Mouse (Mus musculus) neutrophil, adult 5-6 weeks (primary cell): ENCODE results near the gene Gnao1. TPM values are rescaled to one million over a fixed set of nuclear protein-coding genes. Genes with fewer than 3 reads are reported as not detected.

Source experiments
- ATAC-seq: fragments of 151-379, 151-347 bp; 2 replicates; pipeline ENCODE4 v1.8.0; 2017; ENCODE audit warnings: mild to moderate bottlenecking, moderate TSS enrichment; ENCODE audit not compliant: insufficient number of reproducible peaks, poor library complexity, low FRiP score, severe bottlenecking; ENCODE audit errors: extremely low read depth
- total RNA-seq: library from RNA; stranded (forward); fragments of 200-1000 nt; gene quantifications from 2 replicates; pipeline ENCODE4 v1.2.3, GENCODE M21; 2017

Gene Gnao1
- total RNA-seq, 1 experiment from 2014 or later: not detected

DNA sequence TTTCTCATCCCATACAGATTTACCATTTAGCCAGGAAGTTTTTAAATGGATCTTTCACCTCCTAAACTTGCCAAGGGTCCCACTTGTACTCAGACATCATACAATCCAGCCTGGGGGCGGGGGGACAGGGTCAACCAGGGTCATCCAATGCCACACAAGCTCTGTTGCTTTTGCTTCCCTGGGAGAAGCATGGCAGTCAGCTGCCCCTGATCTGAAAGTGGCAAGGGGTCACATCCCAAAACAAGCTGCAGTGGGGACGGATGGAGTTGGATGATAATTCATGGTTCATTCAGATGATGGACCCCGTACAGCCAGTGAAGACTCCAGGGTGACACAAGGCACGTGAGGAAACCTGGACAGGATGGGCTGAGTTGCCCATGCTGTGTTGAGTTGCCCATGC lies 74.0 kb downstream of the Gnao1 start:
- no peak for ATAC-seq

DNA sequence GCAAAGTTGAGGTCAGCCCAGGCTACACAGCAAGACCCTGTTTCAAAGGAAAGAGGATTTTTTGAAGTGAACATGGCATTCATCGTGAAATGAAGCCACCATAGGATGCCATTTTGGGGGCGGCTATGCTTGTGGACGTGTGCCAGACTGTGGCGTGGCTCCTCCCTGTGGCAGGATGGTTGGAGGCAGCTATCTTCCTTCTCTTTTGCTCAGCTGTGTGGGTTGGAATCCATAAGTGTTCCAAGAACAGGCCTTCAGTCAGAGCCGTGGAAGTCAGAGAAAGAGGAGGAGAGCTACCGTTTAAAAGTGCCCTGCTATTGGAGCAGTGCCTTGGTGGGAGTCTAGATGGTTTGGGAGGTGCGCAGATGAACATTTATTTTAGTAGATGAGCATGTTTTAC lies 74.5 kb downstream of the Gnao1 start:
- ATAC-seq: no peak

DNA sequence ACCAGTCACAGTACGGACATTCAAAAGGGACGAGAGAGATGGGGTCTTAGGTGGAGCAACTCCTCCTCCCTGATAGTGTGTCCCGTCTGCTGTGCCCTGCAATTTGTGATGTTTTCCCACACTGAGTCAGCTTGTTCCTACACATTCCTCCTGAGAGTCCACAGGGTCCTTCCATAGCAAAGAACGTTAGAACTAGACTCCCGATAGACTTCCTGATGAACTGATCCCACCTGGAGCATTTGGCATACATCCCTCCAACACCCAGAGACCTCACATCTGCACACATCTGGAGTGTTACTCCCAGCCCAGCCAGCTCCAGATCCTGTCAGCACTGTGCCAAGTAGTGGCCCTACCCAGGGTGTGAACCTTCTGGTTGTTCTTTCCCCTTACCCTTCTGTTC lies 76.4 kb downstream of the Gnao1 start:
- no peak for ATAC-seq

DNA sequence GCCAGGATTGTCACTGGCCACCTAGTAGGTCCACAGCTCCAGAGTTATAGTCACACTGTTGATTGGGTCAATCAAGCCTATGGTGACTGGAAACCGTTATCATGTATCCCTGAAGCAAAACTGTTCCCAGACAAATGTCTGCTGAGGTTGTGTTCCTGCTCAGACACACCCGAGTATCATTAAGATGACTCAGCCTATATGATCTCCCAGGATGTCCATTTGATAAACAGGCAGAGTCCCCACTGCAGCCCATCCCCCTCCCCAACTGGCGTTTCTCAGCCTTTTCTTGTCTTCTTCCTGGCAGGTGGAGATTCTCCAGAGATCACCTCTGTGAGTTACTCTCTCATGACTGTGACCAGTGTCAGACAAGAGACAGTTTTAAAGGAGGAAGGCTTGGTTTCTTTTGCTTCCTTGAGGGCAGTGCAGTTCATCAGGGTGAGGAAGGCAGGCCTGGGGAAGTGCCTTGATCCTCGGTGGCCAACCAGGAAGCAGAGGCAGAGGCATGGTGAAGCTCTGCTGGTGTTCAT lies 78.4 kb downstream of the Gnao1 start:
- ATAC-seq: no peak

DNA sequence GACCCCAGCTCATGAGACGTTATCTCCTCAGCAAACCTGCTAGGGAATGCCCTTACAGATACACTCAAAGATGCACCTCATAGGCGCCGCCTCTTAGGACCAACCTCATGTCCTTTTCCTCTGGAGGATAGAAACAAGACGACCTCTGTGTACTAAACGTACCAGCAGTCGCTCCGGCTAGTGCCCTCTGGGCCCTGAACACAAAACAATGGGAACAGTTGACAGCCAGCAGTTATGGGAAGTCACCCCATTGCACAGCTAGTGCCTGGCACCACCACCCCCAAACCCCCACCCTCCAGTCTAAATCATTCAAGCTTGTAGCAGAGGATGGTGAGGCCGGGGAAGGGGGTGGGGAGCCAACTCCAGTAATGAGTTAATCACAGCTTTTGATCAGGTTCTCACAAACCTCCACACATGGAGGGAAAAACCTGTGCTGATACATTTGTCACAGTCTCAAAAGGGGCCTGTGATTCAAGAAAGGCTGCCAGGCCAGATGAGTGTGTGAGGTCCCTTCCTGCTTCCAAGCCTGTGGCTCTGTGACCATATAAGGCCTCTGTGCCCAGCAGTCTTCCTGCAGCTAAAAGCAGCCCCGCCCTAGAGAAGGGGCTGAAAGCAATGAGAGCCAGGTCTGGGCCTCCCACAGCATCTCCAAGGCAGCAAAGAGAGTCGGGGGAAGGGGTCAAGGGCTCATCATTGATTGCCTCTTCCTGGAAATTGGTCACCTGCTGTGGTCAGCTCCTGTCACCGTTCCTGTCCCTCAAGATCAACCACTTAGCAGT lies 79.1 kb downstream of the Gnao1 start:
- no peak for ATAC-seq

DNA sequence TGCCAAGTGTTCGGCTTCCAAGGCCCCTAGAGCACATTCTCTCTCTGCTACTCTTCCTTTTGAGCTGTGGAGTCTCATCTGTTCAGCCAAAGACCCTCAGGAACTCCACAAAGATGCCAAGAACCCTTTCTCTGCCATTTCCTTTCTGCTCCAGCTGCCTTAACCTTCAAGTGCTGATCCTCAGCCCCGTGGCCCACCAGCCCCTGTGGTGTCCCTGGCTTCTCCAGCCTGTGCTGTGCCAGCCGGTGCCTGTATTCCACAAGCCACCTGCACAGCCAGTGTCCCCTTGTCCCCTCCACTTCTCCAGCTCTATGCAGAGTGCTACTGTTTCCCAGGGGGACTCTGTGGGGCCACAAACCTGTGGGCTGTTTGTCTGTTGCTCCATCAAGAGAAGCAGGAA lies 83.8 kb downstream of the Gnao1 start:
- ATAC-seq: no peak

DNA sequence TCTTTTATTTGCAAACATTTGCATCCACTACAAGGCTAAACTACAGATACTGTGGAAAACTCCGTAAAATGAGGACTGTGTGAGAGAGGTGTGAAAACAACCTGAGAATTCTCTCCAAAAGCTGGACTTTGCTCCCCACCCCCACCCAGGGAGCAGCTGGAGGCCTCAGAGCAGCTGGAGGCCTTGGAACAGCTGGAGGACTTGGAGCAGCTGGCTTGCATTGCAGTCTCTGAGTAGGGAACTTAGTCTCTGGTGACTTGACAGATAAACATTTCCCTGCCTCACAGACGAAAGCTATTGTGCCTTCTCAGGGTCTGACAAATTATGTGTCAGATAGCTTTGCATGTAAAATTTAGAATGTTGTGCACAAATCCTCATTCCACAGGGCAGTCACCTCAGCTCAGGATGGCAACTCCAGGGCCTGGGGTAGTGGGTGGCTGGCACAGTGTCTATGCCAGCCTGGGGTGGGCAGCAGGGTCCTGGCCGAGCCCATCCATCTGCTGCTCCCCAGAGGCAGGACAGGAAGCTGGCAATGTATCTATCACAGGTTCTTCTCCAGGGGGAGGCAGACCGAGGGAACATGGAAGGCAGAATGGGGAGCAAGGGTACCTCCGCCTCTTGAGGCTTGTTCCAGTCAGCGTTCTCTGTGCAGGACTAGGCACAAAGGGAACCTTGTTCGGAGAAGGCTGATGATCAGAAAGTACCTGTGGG lies 87.2 kb downstream of the Gnao1 start:
- ATAC-seq: no peak

DNA sequence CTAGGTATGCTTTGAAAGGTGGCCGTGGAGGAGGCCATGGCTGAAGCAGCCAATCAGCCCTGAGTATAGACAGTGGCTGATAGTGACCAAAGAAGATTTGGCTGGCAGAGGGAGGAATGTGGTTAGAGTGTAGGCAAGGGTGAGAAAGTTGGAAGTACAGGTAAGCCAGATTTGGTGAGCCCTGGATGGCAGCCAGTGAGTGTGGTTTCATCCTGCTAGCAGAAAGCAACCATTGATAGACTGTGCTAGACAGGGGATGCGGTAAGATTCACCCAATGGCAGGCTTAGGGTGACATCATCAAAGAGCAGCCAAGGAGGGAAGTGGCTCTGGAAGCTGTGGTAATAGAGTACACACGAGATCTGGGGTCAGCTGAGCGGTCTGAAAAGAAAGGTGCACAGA lies 88.8 kb downstream of the Gnao1 start:
- no peak for ATAC-seq

DNA sequence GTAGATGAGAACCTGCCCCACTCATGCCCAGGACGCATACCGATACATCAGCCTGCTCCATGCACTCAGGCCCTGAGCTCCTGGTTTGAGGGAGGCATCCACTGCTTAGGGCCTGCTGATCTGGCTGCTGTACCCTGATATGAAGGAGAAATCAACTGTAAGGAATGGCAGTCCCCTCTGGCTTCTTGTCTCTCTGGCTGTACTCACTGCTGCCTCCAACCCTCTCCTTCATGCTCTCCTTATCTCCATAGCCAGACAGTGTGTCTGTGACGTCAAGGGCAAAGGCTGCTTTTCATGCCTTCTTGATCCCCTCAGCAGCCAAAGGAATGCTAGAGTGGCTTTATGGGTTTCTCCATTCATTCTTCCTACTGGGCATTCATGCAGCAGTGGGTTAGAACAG lies 92.3 kb downstream of the Gnao1 start:
- ATAC-seq: no peak

DNA sequence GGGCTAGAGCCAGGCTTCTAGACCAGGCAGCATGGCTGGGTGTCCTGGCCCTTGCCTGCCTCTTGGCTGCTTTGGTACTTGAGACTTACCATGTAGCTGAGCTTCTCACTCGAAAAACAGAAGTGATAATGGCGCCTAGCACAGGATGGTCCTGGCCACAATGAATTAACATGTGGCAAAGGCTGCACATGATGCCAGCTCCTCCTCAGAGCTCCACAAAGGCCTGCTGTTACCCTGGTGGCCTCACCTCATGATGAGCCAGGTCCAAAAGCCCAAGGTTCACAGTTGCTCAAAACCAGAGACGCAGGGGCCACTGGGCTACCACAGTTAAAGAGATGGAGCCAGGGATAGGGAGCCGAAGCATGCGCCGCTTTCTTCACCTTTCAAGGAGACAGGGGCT lies 97.2 kb downstream of the Gnao1 start:
- ATAC-seq: no peak

DNA sequence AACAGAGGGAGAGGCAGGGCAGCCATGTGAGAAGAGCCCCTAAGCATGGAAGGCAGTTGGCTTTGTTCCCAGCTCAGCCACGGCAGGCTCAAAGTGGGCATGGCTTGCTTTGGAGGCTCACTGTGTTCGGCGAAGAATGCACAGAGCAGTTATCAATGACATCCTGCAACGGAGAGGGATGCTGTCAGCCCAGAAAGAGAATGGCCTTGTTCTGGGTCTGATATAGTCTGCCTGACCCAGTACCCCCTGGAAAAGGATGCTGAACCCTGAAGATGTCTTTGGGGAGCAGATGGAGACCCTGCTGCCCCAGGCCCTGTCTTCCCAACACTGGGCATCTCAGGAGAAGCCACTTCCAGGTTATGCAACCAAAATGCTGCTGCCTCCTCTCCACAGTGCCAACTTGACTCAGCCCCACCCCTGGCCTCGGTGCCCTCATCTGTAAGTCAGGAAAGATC lies 98.2 kb downstream of the Gnao1 start:
- ATAC-seq: no peak

DNA sequence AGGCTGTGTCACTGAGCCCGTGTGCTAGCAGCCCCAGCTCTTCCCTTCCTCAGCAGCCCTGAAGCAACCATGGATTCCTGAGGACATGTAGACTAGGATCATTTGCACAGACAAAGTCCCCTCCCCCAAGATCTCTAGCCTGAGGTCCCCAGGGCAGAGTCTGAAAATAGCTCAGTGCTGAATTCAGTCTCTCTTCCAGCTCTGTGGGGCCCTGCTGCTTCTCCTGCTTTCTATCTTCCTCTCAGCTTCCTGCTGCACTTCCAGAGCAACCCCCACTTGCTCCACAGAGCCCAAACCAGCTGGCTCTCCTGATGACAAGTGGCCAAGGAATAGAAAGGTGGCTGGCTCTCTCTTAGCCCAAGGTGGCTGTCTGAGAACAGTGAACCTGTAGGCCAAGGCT lies 98.8 kb downstream of the Gnao1 start:
- ATAC-seq: no peak

DNA sequence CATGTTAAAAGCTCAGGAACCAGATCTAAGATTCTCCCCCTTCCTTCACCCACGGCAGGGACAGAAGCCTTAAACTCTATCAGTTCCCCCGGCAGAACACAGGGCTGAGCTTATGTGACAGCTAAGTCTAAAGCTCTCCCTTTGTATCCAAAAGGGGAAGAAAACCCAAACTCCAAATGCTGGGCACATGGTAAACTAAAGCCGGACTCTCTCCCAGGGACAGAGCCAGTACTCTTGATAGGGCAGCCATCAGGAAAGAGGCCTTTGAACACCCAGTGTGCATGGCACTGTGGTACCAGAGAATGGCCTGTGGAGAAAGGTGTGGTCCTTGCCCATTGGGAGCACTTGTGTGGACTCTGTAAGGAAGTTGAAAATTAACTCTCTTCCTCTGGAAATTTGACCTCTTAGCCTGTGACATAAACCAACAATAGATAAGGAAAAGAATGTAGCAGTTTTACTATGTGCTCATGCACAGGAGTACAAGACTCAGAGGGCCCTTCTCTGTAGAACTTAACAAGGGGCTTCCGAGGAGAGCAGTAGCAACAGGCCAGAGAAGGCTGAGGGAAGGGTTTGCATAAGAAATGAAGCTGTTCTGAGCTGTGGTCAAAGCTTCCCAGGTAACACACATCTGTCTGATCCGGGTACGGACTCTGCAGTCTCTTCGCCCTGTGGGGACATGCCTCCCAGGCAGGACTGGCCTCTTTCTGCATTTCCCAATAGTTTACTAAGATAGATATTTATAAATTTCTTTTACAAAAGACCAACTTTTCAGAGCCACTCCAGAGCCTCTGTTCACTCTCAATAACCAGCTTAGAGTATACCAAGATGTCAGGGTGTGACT lies 102.2 kb downstream of the Gnao1 start:
- no peak for ATAC-seq

DNA sequence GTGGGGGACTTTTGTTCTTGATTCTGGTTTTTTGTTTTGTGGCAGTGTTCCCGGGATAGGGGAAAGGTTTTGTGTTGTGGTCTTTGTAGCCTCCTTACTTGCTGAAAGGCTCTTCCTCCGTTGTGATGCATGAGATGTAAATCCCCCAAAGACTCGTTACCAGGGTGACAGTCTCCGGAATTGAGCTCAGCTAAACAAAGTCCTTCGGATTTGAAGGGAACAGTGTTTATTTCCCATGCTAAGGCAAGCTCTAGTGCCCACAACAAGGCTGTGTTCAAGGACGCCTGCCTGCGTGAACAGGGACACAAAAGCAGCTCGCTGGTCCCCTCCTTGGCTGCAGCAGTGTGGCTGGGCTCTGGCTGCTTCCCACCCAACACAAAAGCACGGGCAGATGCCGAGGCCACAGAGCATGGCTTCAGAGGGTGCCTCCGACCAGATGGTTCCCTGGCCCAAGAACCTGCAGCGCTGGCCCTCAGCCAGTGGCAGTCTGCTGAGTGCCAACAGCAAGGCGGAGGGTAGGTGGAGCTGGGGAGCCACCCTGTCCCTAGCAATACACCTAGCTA lies 108.2 kb downstream of the Gnao1 start:
- no peak for ATAC-seq

DNA sequence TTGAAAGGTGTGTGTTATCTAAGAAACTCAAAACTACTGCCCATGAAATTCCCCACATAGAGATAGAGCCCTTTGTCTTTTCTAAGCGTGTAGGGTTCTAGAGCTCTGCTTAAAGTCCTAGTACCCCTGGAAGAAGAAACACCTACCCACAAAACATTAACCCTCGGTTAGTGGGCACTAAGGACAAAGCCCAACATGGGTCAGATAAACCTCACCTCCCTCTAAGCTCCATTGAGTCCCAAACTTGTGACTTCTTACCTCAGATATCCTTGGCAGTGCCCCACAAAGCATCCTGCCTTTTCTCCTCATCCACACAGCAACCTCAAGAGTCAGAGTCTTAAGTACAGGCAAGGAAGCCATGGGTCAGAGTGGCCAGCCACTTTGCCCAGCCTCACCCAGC lies 108.8 kb downstream of the Gnao1 start:
- no peak for ATAC-seq

DNA sequence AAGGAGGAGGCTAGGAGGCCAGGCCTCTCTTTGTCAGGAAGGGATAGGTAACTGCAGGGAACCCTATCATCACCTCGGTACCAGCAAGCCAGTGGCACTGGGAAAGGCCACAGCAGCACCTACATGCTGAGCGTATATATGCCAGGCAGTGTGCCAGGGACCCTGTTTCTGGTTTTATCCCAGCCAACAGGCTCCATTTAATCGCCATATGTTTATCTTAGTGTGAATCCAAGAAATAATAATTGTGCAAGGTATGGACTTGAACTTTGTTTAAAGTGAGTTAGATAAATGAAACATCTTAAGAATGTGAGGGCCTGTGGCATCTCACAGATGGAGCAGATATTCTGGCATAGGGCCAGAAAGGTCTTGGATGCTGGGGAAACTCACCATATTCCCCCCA lies 109.7 kb downstream of the Gnao1 start:
- ATAC-seq: no peak

DNA sequence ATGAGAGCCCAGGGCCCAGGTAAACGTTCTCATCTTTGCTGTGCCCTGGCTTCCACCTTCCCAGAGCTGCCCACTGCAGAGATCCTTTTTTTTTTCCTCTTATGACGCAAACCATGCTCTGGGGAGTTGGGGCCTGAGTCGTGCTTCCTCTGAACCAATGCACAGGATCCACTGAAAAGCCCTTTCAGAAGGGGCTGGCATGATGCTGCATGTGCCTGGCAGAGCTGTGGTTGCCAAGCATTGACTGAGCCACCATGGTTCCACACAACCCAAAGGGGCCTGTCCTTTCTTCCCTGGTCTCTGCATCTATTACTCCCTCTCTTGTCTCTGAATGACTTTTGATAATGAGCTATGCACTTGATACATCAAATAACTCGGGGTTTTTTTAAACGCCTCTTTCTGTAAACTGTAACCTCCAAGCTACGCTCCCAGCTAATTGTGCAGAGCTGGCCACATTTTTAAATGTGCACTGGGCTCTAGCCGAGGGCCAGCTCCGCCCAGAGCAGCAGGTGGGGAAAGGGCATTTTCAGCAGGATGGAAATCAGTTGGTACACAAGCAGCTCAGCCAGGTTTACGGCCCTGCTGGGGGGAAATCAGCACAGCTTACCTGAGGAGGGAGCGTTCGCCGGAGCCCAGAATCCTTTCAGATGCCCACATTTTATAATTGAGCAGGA lies 110.3 kb downstream of the Gnao1 start:
- no peak for ATAC-seq

DNA sequence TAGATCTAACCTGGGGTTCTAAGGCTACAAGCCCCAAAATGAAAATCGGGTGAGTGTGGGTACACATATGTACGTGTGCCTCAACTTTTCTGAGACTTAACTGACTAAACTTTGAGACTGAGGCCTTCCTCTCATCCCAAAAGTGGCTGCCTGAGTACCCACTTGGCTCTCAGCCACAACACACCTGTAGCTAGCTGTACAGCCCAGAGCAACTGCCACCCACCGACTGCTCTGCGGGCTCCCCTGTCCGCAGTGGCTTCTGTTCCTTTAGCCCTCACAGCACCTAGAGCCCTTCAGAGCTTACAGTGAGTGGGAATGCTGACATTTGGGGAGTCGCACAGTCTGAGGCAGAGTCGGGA lies 110.8 kb downstream of the Gnao1 start:
- ATAC-seq: no peak

DNA sequence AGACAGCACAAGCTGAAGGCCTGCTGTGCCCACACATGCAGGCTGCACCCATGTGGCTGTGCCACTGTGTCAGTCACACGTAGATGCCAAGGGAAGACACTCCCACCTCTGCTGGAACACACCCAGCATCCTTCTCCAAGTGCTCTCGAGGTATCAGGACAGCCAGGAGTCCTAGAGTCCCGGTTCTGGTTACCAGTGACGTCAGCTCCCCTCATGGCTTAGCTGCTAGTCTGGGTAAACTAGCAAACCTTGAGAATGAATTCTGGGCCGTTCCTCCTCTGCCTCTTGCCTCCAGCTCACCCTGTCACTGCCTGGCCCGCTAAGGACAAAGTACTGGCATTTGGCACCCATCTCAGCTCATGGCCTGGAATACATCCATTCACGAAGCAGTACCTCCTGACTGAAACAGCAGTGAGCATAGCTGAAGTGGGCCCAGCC lies 114.2 kb downstream of the Gnao1 start:
- no peak for ATAC-seq
